Mouse (Mus musculus): ENCODE data around the gene Mvp.

- TF ChIP-seq POLR2A (IDR thresholded peaks at IDR 0.05; ENCODE audit: borderline replicate concordance, control insufficient read depth, low read depth, low read length) (no peak), CTCF (IDR thresholded peaks at IDR 0.05; ENCODE audit: control insufficient read depth, insufficient read depth, low read length) (no peak)
Observed at GRCm38 (mm10) chr7:126981601-126982000, 32.8 kb downstream of the Mvp start.

All from bone marrow, adult 2 months (tissue).